Mouse (Mus musculus) heart, embryonic 15.5 days (tissue): ENCODE measurements around the gene Tm2d1. TPM values are rescaled to one million over a fixed set of nuclear protein-coding genes. Genes with fewer than 3 reads are reported as not detected.

Experiments
- ATAC-seq: fragments of 200-750 bp; cut with Nextera tagmentation; replicated peaks from 2 replicates; pipeline ENCODE4 v1.8.0; 2017; ENCODE audit warnings: low read depth, moderate TSS enrichment; ENCODE audit not compliant: insufficient number of reproducible peaks, insufficient read depth, low FRiP score
- H3K27ac ChIP-seq: fragments of 300-500 bp; sonication (generic); 2 replicates; pipeline ENCODE4 v1.5.1; 2015; ENCODE audit warnings: mild to moderate bottlenecking, inconsistent platforms
- H3K27me3 ChIP-seq: fragments of 300-500 bp; sonication (generic); 2 replicates; pipeline ENCODE4 v1.6.1; 2015; ENCODE audit warnings: inconsistent platforms
- H3K36me3 ChIP-seq: fragments of 300-500 bp; sonication (generic); 2 replicates; pipeline ENCODE4 v1.6.1; 2015; ENCODE audit warnings: mild to moderate bottlenecking, inconsistent platforms
- H3K4me1 ChIP-seq: fragments of 300-500 bp; sonication (generic); replicated peaks from 2 replicates; pipeline ENCODE4 v1.6.1; 2015; ENCODE audit warnings: inconsistent platforms
- H3K4me2 ChIP-seq: fragments of 300-500 bp; sonication (generic); 2 replicates; pipeline ENCODE4 v1.6.1; 2015; ENCODE audit warnings: inconsistent platforms, mild to moderate bottlenecking, moderate library complexity
- H3K4me3 ChIP-seq: fragments of 300-500 bp; sonication (generic); 2 replicates; pipeline ENCODE4 v1.5.1; 2015; ENCODE audit warnings: mild to moderate bottlenecking, inconsistent platforms
- H3K9ac ChIP-seq: fragments of 300-500 bp; sonication (generic); 2 replicates; pipeline ENCODE4 v1.6.1; 2015; ENCODE audit warnings: mild to moderate bottlenecking, inconsistent platforms
- H3K9me3 ChIP-seq: fragments of 300-500 bp; sonication (generic); replicated peaks from 2 replicates; pipeline ENCODE4 v1.6.1; 2016; ENCODE audit warnings: inconsistent platforms
- WGBS: fragments of 180-500 bp; shearing (Covaris S2); methylation state at CpG from one replicate; pipeline ENCODE4 v1.1.7; 2015; ENCODE audit warnings: mixed read lengths; 5-methylcytosine and 5-hydroxymethylcytosine counted together
- polyA plus RNA-seq: library from polyadenylated mRNA; unstranded; fragments of >200 nt; fragmentation: Nextera tagmentation; extraction: Ambion mirVana; gene quantifications from 2 replicates; pipeline ENCODE4 v1.2.1, GENCODE M21; 2015

Tm2d1 gene
- polyA plus RNA-seq, 1 experiment from 2014 or later, result 112 TPM

DNA sequence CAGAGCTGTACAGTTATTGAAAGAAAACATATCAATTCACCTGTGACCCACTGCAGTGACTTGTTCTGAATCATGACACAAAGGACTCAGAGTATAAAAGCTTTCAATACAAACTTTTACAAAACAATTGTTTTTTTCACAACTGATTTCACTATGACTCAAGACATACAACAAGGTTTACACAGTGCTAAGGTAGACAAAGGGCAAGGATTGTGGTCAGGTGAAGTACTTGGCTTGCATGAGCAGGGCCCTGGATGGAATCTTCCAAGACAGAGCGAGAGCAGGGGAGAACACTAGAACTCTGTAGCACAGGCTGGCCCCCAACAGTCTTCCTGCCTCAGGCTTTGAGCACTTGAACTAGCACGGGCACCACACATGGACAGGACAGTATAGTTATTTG lies 6.2 kb downstream of the Tm2d1 start:
- H3K9me3 ChIP-seq, result no peaks in the 10 kb centered on the region
- 94% methylated on average over 2 of the region's 2 CpGs for WGBS
- ATAC-seq, result no peak
- H3K4me2 ChIP-seq, result no peak overlapping the region
- H3K4me1 ChIP-seq, result peaks cover 9% of the 10 kb centered on the region
- H3K9ac ChIP-seq, result no peak overlapping the region
- H3K27me3 ChIP-seq, result no peaks in the 10 kb centered on the region
- no peak overlapping the region for H3K4me3 ChIP-seq
- H3K27ac ChIP-seq, result no peak overlapping the region
- peaks cover 14% of the 10 kb centered on the region; the same call in 1 of the 2 replicates for H3K36me3 ChIP-seq

GRCm38 (mm10) chr4:98375401-98375800 lies 7.7 kb downstream of the Tm2d1 start:
- H3K4me3 ChIP-seq, result no peak overlapping the region
- ATAC-seq, result no peak
- peaks cover 15% of the 10 kb centered on the region; the same call in 1 of the 2 replicates for H3K36me3 ChIP-seq
- no peaks in the 10 kb centered on the region for H3K27me3 ChIP-seq
- H3K4me1 ChIP-seq, result peaks cover 7% of the 10 kb centered on the region
- H3K4me2 ChIP-seq, result no peak overlapping the region
- H3K27ac ChIP-seq, result no peak overlapping the region
- WGBS, result 48% methylated on average over 4 of the region's 4 CpGs
- no peaks in the 10 kb centered on the region for H3K9me3 ChIP-seq
- H3K9ac ChIP-seq, result no peak overlapping the region

GRCm38 (mm10) chr4:98358034-98358809 lies 24.9 kb downstream of the Tm2d1 start:
- no peak overlapping the region for H3K27ac ChIP-seq
- H3K9me3 ChIP-seq, result no peaks in the 10 kb centered on the region
- ATAC-seq, result no peak
- WGBS, result 91% methylated on average over 9 of the region's 9 CpGs
- H3K4me2 ChIP-seq, result no peak overlapping the region
- H3K4me3 ChIP-seq, result no peak overlapping the region
- no peaks in the 10 kb centered on the region for H3K27me3 ChIP-seq
- peaks cover 19% of the 10 kb centered on the region; the same call in 1 of the 2 replicates for H3K36me3 ChIP-seq
- H3K9ac ChIP-seq, result no peak overlapping the region
- H3K4me1 ChIP-seq, result no peaks in the 10 kb centered on the region

DNA sequence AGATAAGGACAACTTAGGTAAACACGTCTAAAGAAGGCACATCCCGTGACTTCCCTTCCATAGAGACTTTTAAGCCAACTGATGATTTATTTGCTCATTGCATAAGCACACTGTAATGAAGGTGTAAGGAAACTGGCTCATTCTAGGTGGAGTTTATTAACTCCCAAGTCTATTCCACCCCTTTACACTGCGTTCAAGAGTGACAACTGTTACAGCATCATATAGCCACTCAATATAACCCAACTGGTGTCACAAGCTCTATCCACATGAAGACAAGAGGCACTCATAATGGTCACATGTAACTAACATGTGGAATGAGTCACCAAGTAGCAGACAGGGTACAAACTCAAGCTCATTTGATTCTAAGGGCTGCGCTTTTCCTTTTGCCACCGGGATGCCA lies 34.5 kb downstream of the Tm2d1 start:
- Histone ChIP-seq H3K27me3 (no peaks in the 10 kb centered on the region), H3K9ac (no peak overlapping the region), H3K36me3 (no peaks in the 10 kb centered on the region), H3K27ac (no peak overlapping the region), H3K4me1 (no peaks in the 10 kb centered on the region), H3K4me3 (no peak overlapping the region), H3K9me3 (no peaks in the 10 kb centered on the region), H3K4me2 (no peak overlapping the region)
- no peak for ATAC-seq
- 55% methylated on average over 5 of the region's 5 CpGs for WGBS

DNA sequence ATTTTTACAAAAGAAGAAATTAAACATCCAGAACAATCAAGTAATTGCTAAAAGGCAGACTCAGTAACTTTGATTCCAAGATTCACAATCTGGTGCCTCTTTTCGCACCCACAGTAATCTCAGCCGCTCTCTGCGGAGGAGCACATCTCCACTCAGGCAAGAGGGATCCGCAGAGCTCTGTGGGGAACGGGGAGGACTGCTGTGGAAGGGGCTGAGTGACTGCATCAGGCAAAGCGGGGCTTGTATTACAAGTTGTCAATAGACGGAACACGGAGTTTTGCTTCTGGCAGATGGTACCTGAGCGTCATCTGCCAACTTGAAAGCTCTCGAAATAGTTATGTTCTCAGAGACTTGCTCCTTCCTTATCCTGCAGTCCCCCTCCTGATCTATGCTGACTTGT lies 37.3 kb downstream of the Tm2d1 start:
- 79% methylated on average over 10 of the region's 10 CpGs for WGBS
- no peak overlapping the region for H3K4me2 ChIP-seq
- no peak overlapping the region for H3K9ac ChIP-seq
- no peak for ATAC-seq
- H3K9me3 ChIP-seq, result no peaks in the 10 kb centered on the region
- no peak overlapping the region for H3K27ac ChIP-seq
- no peak overlapping the region for H3K4me3 ChIP-seq
- H3K36me3 ChIP-seq, result no peaks in the 10 kb centered on the region
- no peaks in the 10 kb centered on the region for H3K27me3 ChIP-seq
- no peaks in the 10 kb centered on the region for H3K4me1 ChIP-seq

GRCm38 (mm10) chr4:98339992-98340564 lies 43.0 kb downstream of the Tm2d1 start:
- H3K4me2 ChIP-seq, result no peak overlapping the region
- H3K4me3 ChIP-seq, result no peak overlapping the region
- H3K36me3 ChIP-seq, result no peaks in the 10 kb centered on the region
- H3K27ac ChIP-seq, result no peak overlapping the region
- WGBS, result 73% methylated on average over 10 of the region's 10 CpGs
- no peak for ATAC-seq
- H3K9ac ChIP-seq, result no peak overlapping the region
- no peaks in the 10 kb centered on the region for H3K9me3 ChIP-seq
- H3K4me1 ChIP-seq, result no peaks in the 10 kb centered on the region
- H3K27me3 ChIP-seq, result no peaks in the 10 kb centered on the region

- ATAC-seq, result no peak
These were observed 44.2 kb downstream of the Tm2d1 start for GRCm38 (mm10) chr4:98338636-98339630.

GRCm38 (mm10) chr4:98337197-98337596 lies 45.9 kb downstream of the Tm2d1 start:
- no peaks in the 10 kb centered on the region for H3K27me3 ChIP-seq
- H3K27ac ChIP-seq, result no peak overlapping the region
- H3K9ac ChIP-seq, result no peak overlapping the region
- no peak for ATAC-seq
- no peaks in the 10 kb centered on the region for H3K4me1 ChIP-seq
- no peak overlapping the region for H3K4me3 ChIP-seq
- H3K4me2 ChIP-seq, result no peak overlapping the region
- 51% methylated on average over 5 of the region's 5 CpGs for WGBS
- no peaks in the 10 kb centered on the region for H3K9me3 ChIP-seq
- H3K36me3 ChIP-seq, result no peaks in the 10 kb centered on the region

More at GRCm38 (mm10) chr4:98338636-98339630, 44.2 kb downstream of the Tm2d1 start:
- Histone ChIP-seq H3K4me2 (no peak overlapping the region), H3K4me3 (no peak overlapping the region), H3K9me3 (no peaks in the 10 kb centered on the region), H3K9ac (no peak overlapping the region), H3K27ac (no peak overlapping the region), H3K27me3 (no peaks in the 10 kb centered on the region), H3K36me3 (no peaks in the 10 kb centered on the region), H3K4me1 (no peaks in the 10 kb centered on the region)
- WGBS, result 74% methylated on average over 14 of the region's 14 CpGs

DNA sequence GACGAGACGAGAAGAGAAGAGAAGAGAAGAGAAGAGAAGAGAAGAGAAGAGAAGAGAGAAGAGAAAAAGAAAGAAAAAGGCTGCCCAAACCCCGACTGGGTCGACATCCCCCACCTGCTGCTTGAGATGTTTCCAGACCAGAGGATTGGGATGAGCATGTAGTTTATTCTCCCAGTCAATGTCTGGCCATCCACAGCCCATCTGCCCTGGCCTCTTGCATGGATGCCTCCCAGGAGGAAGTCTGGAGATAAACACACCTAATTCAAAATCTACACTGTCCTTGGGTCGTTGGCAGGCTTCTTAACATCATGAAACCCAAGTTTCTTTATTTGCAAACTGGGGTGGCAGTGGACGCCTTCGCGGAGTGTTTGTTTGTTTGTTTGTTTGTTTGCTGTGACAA lies 47.4 kb downstream of the Tm2d1 start:
- ATAC-seq, result no peak
- Histone ChIP-seq H3K4me3 (no peak overlapping the region), H3K4me1 (no peaks in the 10 kb centered on the region), H3K27me3 (no peaks in the 10 kb centered on the region), H3K27ac (no peak overlapping the region), H3K4me2 (no peak overlapping the region), H3K9ac (no peak overlapping the region), H3K9me3 (no peaks in the 10 kb centered on the region), H3K36me3 (no peaks in the 10 kb centered on the region)
- WGBS, result 81% methylated on average over 8 of the region's 8 CpGs

- peak; percentile 90 for ATAC-seq
- Histone ChIP-seq H3K4me3 (peak overlapping the region; percentile 48), H3K36me3 (no peaks in the 10 kb centered on the region), H3K9me3 (0 out of 2 replicates have a peak, but pooled peaks cover 5% of the 10 kb centered on the region), H3K4me2 (peak overlapping the region; percentile 78), H3K4me1 (peaks cover 14% of the 10 kb centered on the region), H3K9ac (peak overlapping the region; percentile 59), H3K27ac (peak overlapping the region; percentile 85), H3K27me3 (no peaks in the 10 kb centered on the region)
- WGBS, result 1% methylated on average over 29 of the region's 29 CpGs
These were observed 60.9 kb downstream of the Tm2d1 start for GRCm38 (mm10) chr4:98322223-98322622.
